Mouse (Mus musculus): ENCODE measurements at regions not wholly inside any gene's neighbourhood (a gene's known extent, or its start where the extent isn't known, plus 50 kb on each side); places are given as distances from the start of the nearest gene placed in this dataset.

- no peak for DNase-seq (ENCODE audit: low spot score in 2 of 2)
Observed at GRCm38 (mm10) chr2:61453490-61454281, 124.7 kb upstream of the Tank start.

- no peak for DNase-seq (ENCODE audit: low spot score in 2 of 2)
Observed at GRCm38 (mm10) chr2:61452581-61452980, 125.8 kb upstream of the Tank start.

DNA sequence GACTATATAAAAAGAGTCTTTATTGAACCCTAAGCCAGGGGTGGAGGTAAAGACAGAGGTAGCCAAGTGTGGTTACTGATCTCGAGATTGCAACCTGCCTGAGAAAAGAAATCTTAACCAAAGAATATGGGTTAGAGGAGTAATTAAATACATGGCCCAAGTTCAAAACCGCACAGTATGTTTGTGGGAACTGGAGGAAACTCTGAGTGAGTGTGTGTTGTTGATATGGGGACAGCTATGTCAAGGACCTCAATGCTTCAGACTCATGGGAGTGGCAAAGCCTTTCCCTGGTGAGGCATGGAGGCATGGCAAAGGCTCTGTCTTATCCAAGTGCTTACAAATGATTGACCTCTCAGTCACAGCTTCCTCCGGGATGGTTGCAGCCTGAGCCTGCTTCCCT lies 127.7 kb upstream of the Tank start:
- no peak for DNase-seq (ENCODE audit: low spot score in 2 of 2)

DNA sequence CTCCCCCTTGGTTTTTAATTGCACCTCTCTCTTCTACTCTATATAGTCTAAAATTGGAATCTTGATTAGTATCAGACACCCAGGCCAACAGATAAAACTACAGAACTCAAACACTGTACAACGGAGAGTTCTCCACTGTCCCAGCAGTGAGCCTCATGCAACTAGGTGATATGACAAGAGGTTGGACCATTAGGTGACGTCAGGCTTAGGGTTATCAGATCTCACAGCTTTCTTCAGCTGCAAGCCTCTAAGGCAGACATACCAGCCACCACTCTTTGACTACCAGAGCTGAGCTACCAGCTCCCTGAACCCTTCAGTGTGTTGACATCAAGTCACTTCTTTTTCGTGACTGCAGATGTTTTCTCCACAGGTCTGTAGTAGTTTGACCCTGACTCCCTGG lies 141.8 kb upstream of the Tank start:
- DNase-seq (ENCODE audit: low spot score in 2 of 2): no peak

DNA sequence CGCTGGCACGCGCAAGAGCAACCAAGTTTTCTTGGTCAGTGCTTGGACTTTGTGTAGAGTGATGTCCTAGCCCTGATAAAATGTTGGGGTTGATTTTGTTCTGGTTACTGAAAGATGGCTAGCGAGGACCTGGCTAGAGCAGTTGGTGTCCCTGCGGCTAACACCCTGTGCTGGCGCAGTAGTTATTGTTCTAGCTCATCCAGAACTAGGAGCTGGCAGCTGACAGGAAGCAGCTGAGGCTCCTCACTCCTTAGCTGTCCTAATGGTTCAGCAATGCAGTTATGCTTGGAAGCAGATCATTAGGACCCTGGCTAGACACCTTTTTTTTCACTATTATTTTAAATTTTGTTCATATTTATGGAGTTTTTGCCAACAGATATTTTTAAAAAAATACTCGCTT lies 170.5 kb upstream of the Tank start:
- DNase-seq (ENCODE audit: low spot score in 2 of 2): no peak

- DNase-seq (ENCODE audit: low spot score in 2 of 2): no peak
Observed at GRCm38 (mm10) chr2:61406104-61406751, 172.2 kb upstream of the Tank start.

GRCm38 (mm10) chr2:61405261-61405660 lies 173.1 kb upstream of the Tank start:
- DNase-seq (ENCODE audit: low spot score in 2 of 2): no peak

- DNase-seq (ENCODE audit: low spot score in 2 of 2): no peak
Observed at GRCm38 (mm10) chr2:61402588-61403487, 175.5 kb upstream of the Tank start.

DNA sequence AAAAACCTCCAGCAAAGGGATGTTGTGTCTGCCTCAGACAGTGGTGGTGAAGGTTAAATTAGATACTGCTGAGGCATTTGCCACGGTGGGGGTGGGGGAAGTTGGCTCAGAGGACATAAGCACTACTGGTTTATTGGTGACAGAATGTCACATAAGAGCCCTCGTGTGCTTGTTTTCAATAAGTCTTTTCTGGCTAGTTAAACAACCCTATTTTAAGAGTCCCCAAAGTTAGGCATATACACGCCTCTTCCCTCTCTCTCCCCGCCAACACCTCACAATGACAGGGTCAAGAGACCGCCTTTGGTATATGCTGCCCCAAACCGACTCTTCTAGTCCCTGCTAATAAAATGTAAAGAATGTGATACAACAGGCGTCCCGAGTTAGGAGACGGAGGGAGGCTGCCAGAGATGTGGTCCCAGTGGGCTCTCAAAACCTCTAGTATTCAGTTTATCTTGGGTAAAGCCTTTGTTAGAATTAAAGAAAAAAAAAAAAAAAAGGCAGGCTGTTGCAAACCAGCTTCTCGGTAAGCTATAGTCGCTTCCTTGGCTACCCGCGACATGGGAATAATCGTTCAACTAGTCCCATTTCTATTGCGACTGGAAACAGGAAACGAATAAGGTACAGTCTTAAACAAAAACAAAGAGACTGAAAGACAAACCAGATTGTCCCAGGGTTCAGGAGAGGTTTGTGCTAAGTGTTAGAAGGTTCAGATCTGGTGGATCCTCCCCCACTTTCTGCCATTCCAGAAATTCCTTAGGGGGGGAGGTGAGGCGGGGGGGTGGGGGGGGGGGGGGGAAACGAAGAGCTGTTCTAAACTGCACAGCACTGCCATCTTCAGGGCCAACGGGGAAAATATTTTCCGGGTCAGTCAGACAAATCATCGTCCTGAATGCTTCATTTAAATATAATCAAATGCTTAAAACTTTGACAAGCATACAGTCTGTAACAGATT lies 176.5 kb upstream of the Tank start:
- peak in 1 of 2 experiments; percentile 55 for DNase-seq (ENCODE audit: low spot score in 2 of 2)

DNA sequence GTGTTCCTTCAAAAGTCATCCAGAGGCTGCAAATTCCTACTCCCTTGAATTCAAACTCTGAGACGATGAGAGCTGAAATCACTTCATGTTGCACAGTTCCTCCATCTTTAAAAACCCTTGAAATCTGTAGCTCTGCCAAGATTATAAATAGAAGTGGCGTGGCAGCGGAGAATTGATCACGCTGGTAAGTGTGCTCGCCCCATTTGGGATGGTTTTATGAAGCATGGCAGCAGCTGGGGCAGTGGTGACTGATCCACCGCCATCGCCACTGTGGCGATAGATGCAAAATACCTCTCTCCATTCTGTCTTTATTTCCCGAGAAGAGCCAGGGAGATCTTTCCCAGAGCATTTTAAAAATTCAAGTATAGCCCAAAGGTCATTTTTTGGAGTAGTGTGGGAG lies 179.8 kb upstream of the Tank start:
- no peak for DNase-seq (ENCODE audit: low spot score in 2 of 2)

GRCm38 (mm10) chr2:61389622-61390021 lies 188.8 kb upstream of the Tank start:
- no peak for DNase-seq (ENCODE audit: low spot score in 2 of 2)

DNA sequence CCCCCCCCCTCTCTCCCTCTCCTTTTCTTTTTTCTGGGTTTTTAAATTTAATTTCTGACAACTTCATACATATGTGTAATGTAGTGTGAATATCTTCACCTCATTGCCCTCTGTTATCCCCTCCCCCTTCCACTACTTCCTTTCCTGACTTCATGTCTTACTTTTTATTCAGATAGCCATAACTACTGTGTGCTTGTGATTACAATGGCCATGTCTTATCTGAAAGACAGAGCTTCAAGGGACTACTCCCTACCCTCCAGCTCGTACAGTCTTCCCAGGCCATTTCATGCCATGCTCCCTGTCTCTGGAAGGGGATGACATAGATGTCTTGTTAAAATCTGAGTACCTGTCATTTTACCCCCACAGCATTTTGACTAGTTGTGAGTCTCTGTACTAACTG lies 189.2 kb upstream of the Tank start:
- DNase-seq (ENCODE audit: low spot score in 2 of 2): no peak

DNA sequence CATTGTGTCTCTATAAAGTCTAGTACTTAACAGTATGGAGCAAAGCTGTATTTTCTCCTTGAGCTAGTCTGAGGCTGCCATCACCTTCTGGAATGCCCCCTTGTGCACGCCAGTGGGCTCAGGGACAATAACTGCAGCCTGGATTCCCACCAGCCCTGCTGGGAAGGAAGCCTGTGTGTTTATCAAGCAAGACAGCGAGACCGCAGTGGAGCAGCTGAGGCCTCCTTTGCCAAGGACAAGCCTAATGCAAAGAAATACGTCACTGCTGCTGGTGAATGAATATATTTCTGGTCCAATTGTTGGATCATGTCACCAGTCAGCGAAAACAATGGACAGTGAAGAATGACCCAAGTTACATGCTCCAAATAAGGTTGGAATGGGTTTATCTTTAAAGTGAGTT lies 190.8 kb upstream of the Tank start:
- no peak for DNase-seq (ENCODE audit: low spot score in 2 of 2)

- no peak for DNase-seq (ENCODE audit: low spot score in 2 of 2)
Observed at GRCm38 (mm10) chr2:61386966-61387365, 191.4 kb upstream of the Tank start.

DNA sequence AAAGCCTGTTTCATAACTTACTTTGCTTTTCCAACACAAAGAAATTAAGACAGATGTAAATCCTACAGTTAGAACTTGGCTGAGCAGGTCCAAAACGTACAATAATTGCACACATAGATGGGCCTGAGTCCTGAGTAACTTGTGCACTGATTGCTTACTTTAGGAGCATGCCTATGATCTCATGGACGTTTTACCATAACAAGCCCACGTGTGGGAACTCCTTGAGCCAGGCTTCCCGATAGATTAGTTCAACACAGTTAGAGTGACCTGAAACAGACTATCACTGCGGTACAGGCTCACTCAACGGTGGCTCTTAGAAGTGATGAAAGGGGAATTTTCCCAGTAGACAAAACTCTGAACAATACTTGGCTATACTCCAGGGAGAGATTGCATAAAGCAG lies 193.9 kb upstream of the Tank start:
- no peak for DNase-seq (ENCODE audit: low spot score in 2 of 2)

- DNase-seq (ENCODE audit: low spot score in 2 of 2): no peak
Observed at GRCm38 (mm10) chr2:61383744-61384295, 194.6 kb upstream of the Tank start.

DNA sequence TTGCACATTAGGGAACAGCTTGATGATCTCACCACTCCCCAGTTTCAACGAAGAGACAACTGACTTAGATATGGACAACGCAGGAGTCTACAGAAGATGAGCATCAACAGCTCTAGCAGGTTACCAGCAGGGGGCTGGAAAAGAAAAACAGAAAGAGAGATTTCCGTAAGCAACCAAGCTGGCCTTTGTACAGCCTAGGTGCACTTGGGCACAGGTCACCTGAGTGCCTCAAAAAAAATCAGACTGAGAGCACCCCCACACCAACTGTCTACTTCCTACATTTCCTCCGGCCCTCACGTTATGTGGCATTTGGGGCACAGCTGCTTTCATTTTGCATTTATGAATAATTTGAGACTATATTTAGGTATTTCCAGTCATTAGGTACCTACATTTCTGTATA lies 199.3 kb upstream of the Tank start:
- no peak for DNase-seq (ENCODE audit: low spot score in 2 of 2)

DNA sequence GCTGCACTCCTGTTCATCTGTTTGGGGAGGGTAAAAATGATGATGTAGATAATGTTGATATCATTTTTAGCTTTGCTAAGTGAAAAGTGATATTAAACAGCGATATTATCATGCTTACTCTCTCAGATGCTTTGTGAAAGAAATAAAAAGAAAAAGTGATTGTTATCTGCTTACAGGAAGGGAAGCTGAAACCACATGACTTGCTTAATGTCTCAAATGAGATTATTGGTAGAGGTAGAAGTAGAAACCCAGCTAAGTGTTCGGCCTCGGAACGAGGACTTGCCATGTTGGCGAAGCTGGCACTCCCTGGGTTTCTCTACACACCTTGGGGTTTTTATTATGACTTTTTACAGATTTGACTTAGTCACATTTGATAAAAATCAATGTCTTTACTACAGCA lies 200.1 kb upstream of the Tank start:
- no peak for DNase-seq (ENCODE audit: low spot score in 2 of 2)

DNA sequence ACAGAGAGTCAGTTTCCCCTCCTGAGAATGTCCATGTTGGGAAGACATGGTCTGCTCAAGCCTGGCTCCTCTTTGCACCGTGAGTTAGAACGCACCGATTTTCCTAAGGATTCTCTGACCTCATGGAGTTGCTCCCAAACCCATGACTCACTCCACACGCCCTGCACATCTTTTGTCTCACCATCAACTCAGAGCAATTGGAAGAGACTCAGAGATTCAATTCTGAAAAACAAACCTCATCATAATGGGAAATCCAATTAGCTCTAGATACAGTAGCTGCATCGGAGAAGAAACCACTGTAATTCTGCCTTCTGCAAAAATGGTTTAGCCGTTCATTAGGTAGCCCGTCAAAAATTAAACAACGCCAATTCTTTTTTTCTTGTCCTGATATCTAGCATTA lies 200.6 kb upstream of the Tank start:
- DNase-seq (ENCODE audit: low spot score in 2 of 2): no peak

DNA sequence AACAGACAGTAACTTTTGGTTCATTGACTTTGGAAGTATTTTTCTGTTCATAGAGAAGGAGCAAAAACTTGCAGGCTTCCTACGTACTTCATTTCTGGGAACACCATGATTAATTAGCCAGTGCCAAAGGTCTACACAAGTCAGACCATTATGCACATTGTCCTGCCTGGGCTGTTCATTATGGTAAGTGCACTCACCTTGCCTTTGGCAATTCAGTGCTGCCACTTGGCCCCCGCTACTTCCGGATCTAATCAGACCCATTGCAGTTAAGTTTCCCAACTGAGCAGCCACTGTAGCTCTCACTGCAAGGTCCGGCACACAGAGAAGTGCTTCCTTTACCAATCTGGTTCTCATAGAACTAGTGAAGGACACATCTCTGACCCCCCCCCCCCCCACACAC lies 215.8 kb upstream of the Tank start:
- no peak for DNase-seq (ENCODE audit: low spot score in 2 of 2)

GRCm38 (mm10) chr2:61361394-61361793 lies 217.0 kb upstream of the Tank start:
- DNase-seq (ENCODE audit: low spot score in 2 of 2): no peak
